Mouse (Mus musculus): ENCODE measurements around the gene Scarf2.
A peak's percentile ranks its signal among the peaks of the same experiment; 100 is the strongest.

The Scarf2 gene

DNA sequence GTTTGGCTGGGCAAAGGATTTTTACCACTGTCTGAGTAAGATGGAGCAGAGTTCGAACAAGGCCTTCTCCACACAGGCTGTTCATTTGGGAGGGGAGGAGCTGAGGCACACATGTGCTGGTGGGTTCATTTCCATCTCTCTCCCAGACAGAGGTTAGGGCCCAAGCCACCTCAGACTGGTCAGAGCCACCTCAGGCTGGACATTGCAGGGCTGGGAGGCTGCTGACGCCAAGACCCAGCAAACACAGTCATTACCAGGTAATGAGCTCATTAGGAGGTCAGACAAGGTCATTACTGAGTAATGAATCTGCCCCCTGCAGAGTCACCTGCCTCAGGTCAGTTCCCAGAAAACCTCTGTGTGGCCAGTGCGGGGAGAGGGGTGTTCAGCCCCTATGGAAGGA is 31.8 kb downstream of the Scarf2 start:
- DNase-seq (ENCODE audit: extremely low read depth, low read depth), result no peak

DNA sequence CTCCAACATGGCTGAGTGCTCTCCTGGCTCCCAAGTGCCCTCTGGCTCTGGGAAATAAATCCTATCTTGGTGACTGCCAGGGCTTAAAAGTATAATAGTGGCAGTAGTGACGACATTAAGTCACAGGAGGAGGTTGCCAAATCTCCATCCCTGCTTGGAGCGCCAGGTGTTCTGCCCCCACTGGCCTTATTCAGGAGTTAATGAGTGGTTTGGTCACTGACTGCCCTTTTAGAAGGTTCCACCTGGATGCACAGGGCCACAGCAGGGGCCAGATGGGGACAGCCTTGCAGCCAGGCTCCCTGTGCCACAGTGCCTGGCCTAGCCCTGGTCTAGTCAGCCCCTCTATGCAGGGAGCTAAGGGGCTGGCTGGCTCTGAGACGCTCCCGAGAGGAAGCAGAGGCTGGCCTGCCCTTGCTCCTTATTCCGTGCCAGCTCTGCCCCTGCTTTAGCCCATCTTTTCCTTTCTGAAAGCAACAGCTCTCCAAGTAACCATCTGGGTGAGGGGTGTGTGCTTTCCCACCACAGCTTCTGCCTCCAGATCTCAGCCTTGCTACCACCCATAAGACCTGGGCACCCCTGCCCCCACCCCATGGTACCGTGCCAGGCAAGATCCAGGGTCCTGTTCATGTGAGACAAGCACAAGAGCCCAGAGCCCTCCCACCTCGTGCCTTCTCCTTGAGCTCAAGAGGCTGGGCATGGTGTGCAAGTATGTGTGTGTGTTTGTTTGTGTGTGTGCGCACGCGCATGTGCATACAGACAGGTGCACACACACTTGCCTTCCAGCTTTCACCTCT is 33.5 kb downstream of the Scarf2 start:
- DNase-seq (ENCODE audit: extremely low read depth, low read depth), result no peak

GRCm38 (mm10) chr16:17831781-17832180 is 34.7 kb downstream of the Scarf2 start:
- DNase-seq (ENCODE audit: extremely low read depth, low read depth), result no peak

GRCm38 (mm10) chr16:17832821-17833220 is 35.7 kb downstream of the Scarf2 start, which contains the start of gene B830017H08Rik:
Gene B830017H08Rik, plus strand, starts transcription at chr16:17833121.
- no peak for DNase-seq (ENCODE audit: extremely low read depth, low read depth)

GRCm38 (mm10) chr16:17833321-17833680 is 36.2 kb downstream of the Scarf2 start:
- DNase-seq (ENCODE audit: extremely low read depth, low read depth), result no peak

DNA sequence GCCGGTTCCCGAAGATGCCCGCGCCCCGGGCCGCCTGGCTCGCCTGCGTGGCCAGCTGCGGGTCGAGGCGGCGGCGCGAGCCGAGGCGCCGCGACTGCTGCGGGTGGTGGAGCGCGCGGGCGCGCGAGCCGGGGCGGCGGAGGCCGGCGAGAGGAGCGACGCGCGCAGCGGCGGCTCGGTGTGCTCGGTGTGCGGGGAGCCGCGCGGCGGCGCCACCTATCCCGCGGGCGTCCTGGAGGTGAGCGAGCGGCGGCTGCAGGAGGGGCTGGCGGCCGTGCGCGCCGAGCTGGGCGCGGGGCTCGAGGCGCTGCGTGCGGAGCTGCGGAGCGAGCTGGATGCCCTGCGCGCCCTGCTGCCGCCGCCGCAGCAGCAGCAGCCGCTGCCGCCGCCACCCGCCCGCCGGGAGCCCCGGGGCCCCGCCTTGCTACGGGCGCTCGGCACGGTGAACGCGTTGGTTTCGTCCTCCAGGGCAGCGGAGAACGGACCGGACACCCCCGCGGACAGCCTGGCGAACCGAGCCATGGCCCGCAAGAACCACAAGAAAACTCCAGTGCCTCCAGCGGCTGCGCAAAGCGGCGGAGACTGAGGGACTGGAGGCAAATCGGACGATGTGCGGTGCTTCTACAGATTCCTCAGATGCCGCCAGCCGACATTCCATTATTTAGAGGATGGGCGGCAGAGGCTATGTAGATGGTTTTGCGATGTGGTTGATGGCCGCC is 36.8 kb downstream of the Scarf2 start:
- no peak for DNase-seq (ENCODE audit: extremely low read depth, low read depth)

DNA sequence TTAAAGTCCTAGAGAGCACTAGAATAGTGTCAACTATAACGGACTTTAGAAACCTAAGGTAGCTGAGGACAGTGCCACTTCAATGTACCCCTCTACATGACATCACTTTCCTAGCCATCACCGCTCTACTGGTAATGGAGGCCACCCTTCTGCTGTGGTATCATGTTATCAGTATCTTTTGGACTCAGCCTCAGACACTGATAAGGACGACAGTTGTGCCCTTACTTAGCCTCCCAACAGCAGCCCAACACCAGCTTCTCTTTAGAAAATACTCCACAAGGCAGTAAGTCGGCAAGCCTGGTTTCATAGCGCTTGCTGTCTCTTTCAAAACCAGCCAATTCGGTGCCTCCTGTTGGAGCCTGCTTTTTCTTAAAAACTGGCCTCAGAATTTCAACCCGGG is 37.5 kb downstream of the Scarf2 start:
- no peak for DNase-seq (ENCODE audit: extremely low read depth, low read depth)

DNA sequence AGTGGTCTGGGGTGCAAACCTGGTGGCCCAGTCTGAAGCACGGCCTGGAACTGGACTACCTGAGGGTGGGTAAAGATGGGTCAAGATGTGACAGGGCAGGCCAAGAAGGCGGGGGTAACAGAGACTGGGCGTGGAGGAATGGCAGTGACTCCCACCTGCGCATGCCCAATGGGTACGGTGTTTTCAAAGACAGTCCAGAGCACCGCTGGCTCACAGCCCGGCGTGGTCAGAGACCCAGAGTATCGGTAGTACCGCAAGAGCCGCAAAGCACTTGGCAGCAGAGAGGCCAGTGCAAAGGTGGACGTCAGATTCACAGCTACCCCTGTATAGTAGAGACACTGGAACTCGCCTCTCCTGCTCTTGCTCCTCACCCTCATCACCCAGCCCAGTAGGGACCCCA is 38.4 kb downstream of the Scarf2 start:
- no peak for DNase-seq (ENCODE audit: extremely low read depth, low read depth)

- DNase-seq (ENCODE audit: extremely low read depth, low read depth), result no peak
Observed at GRCm38 (mm10) chr16:17838051-17838450, 41.0 kb downstream of the Scarf2 start, which contains the start of gene Car15. Gene Car15, minus strand, starts transcription at chr16:17838364.

DNA sequence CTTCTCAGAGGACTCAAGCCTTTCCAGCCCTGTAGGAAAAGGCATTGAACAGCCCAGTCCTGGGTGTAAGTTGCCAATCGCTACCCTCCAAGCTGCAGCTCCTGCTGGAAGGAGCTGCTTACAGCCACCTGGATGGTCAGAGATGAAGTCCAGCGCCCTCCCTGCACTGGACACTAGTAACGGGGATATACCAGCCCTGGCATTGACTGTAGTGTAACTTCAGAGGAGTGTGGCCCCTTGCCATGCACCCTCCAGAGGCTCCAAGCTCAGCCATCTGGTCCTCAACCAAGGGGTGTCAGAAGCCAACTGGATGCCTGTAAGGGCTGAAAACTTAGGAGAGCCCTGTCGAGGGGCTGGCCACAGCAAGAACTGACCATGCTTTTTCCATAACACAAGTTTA is 42.9 kb downstream of the Scarf2 start:
- no peak for DNase-seq (ENCODE audit: extremely low read depth, low read depth)

DNA sequence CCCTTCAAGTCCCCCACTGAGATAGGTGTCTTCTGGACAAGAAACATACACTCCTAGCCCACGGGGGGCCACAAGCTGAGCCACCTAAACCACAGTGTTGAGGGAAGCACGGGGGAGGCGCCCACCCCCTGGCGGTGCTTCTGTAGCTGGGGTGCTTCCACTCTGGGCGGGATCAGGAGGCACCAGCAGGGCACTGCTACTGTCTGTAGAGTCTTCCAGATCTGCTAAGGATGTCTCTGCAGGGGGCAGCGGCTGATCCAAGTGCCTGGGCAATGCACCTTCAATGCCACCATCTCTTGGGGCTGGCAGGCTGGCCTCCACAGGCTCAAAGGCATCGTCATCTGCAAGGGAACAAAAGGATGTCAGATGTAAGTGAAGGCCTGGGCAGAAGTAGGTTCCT is 45.4 kb downstream of the Scarf2 start:
- no peak for DNase-seq (ENCODE audit: extremely low read depth, low read depth)

GRCm38 (mm10) chr16:17843701-17844365 is 46.8 kb downstream of the Scarf2 start:
- DNase-seq (ENCODE audit: extremely low read depth, low read depth), result no peak

DNA sequence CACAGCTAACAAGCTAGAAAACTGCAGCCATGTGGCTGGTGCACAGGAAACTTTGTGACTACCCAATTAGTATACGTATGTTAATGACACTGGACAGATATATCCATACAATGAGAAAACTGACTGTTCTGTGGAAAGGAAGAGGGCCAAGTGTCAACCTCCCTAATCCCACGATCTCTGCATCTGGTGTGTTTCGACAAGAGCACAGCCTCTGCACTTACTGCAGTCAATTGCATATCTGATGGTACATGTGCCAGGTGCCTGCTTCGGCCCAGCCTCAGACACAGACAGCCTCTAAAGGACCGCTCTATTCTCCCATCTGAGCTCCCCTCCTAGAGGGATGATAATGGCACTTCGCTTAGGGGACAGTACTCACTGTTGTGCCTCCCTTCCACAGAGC is 51.3 kb downstream of the Scarf2 start:
- no peak for DNase-seq (ENCODE audit: extremely low read depth, low read depth)

- DNase-seq (ENCODE audit: extremely low read depth, low read depth), result peak; percentile 23
Observed at GRCm38 (mm10) chr16:17848928-17849327, 51.8 kb downstream of the Scarf2 start.

- DNase-seq (ENCODE audit: extremely low read depth, low read depth), result no peak
Observed at GRCm38 (mm10) chr16:17849486-17849885, 52.4 kb downstream of the Scarf2 start.

GRCm38 (mm10) chr16:17851331-17851730 is 54.2 kb downstream of the Scarf2 start:
- no peak for DNase-seq (ENCODE audit: extremely low read depth, low read depth)

DNA sequence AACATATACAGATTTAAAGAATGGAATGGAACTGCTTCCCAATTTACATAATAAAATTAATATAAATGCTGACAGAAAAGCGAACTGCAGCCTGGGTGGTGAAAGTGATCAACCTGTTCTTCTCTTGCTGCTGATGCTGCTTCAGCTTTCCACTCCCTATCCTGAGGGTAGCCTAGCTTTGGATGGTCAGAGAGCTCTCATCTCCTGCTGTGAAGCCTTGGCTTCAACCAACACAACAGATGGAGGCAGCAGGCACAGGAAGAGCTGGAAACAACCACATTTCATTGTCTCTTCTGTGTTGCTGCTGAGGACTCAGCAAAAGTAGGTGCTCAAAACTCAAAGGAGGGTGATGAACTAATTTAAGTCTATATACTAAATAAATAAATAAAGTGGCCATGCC is 54.8 kb downstream of the Scarf2 start:
- DNase-seq (ENCODE audit: extremely low read depth, low read depth), result no peak

DNA sequence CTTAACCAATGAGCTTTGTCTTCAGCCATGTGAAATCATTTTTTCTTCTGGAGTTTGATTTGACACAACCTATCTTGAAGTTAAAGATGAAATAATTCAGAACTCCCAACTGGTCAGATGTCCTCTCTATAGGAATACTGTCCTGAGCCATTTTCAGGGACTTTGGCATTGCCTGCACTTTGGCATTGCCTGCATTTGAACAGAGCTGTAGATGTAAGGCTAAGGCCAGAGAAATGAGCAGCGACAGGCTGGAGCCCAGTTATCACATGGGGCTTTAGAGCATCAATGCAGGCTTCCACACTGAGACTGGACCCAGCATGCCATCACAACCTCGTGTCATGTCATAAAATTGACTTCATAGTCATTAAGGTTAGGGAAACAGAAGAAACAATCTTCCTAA is 56.2 kb downstream of the Scarf2 start:
- DNase-seq (ENCODE audit: extremely low read depth, low read depth), result no peak

GRCm38 (mm10) chr16:17857157-17857556 is 60.1 kb downstream of the Scarf2 start:
- DNase-seq (ENCODE audit: extremely low read depth, low read depth), result no peak

Measured in MEL-GATA-1-ER (cell line).